Mouse (Mus musculus) embryonic facial prominence, embryonic 15.5 days (tissue): ENCODE measurements around the gene Prss56. TPM values are rescaled to one million over a fixed set of nuclear protein-coding genes. Genes with fewer than 3 reads are reported as not detected.

ENCODE experiments used
- polyA plus RNA-seq: library from polyadenylated mRNA; unstranded; fragments of >200 nt; fragmentation: Nextera tagmentation; extraction: Ambion mirVana; gene quantifications from 2 replicates; pipeline ENCODE4 v1.2.1, GENCODE M21; 2015

Prss56 gene
- polyA plus RNA-seq, 1 experiment from 2014 or later = 0.21 TPM

Other genes starting within 250 kb of the Prss56 start
- not detected in 2 replicates for gene Alppl2, start 93.4 kb upstream of the Prss56 start, polyA plus RNA-seq
- gene Alpi, start 81.7 kb upstream of the Prss56 start, polyA plus RNA-seq = not detected in 2 replicates
- gene Akp3, start 58.3 kb upstream of the Prss56 start, polyA plus RNA-seq = not detected in 2 replicates
- 1.5 and 1.6 TPM in 2 replicates for gene Ecel1, start 26.8 kb upstream of the Prss56 start, polyA plus RNA-seq
- 9.0 and 12.3 TPM in 2 replicates for gene Chrnd, start 7.3 kb downstream of the Prss56 start, polyA plus RNA-seq
- gene Chrng, start 21.3 kb downstream of the Prss56 start, polyA plus RNA-seq = 24.4 and 34.2 TPM in 2 replicates
- gene Eif4e2, start 30.6 kb downstream of the Prss56 start, polyA plus RNA-seq = 164 and 167 TPM in 2 replicates
- 2.8 and 3.0 TPM in 2 replicates for gene Efhd1, start 81.0 kb downstream of the Prss56 start, polyA plus RNA-seq
- gene Gigyf2, start 143.7 kb downstream of the Prss56 start, polyA plus RNA-seq = 56.2 and 56.6 TPM in 2 replicates
- 2.8 and 6.0 TPM in 2 replicates for gene Kcnj13, start 211.4 kb downstream of the Prss56 start, polyA plus RNA-seq